Mouse (Mus musculus) lung, postnatal 14 days (tissue): ENCODE measurements around the gene Prrx2.
"Not testable (repeated sequence)": the region's sequence is repeated elsewhere in the genome, so short reads cannot be mapped to it uniquely, and the experiment has no call there.

Experiments
- DNase-seq: peaks from one replicate; pipeline ENCODE4 v3.0.0; 2021

Prrx2 gene

GRCm38 (mm10) chr2:30914836-30915235, 80.1 kb downstream of the Prrx2 start:
- DNase-seq: no peak

- no peak for DNase-seq
These were observed 80.6 kb downstream of the Prrx2 start for GRCm38 (mm10) chr2:30915376-30915775.

- DNase-seq: not testable (repeated sequence)
These were observed 81.2 kb downstream of the Prrx2 start for GRCm38 (mm10) chr2:30915933-30916332.

GRCm38 (mm10) chr2:30917649-30918048, 82.9 kb downstream of the Prrx2 start:
- DNase-seq: no peak

- no peak for DNase-seq
These were observed 83.4 kb downstream of the Prrx2 start for GRCm38 (mm10) chr2:30918126-30918525.

GRCm38 (mm10) chr2:30918780-30919329, 84.1 kb downstream of the Prrx2 start:
- no peak for DNase-seq

- no peak for DNase-seq
These were observed 85.4 kb downstream of the Prrx2 start for GRCm38 (mm10) chr2:30920216-30920615.

- no peak for DNase-seq
These were observed 88.3 kb downstream of the Prrx2 start for GRCm38 (mm10) chr2:30923099-30923498.

GRCm38 (mm10) chr2:30925181-30925580, 90.4 kb downstream of the Prrx2 start:
- DNase-seq: no peak

- DNase-seq: no peak
These were observed 91.6 kb downstream of the Prrx2 start for GRCm38 (mm10) chr2:30926381-30926780.

GRCm38 (mm10) chr2:30927151-30927781, 92.5 kb downstream of the Prrx2 start:
- DNase-seq: peak; percentile 55

- peak; percentile 92 for DNase-seq
These were observed 93.3 kb downstream of the Prrx2 start for GRCm38 (mm10) chr2:30927844-30928628.

GRCm38 (mm10) chr2:30928893-30929482, 94.2 kb downstream of the Prrx2 start:
- DNase-seq: peak; percentile 51

- DNase-seq: peak; percentile 80
These were observed 94.8 kb downstream of the Prrx2 start, which contains the start of gene Ptges for GRCm38 (mm10) chr2:30929483-30930045. Gene Ptges, minus strand, starts transcription at chr2:30929863.

- DNase-seq: not testable (repeated sequence)
These were observed 96.1 kb downstream of the Prrx2 start for GRCm38 (mm10) chr2:30930846-30931245.
